Mouse (Mus musculus): ENCODE results near the gene Nmrk1. TPM values are rescaled to one million over a fixed set of nuclear protein-coding genes. Genes with fewer than 3 reads are reported as not detected.

Nmrk1 gene
- polyA plus RNA-seq, 1 experiment from 2014 or later, result 7.2 TPM

DNA sequence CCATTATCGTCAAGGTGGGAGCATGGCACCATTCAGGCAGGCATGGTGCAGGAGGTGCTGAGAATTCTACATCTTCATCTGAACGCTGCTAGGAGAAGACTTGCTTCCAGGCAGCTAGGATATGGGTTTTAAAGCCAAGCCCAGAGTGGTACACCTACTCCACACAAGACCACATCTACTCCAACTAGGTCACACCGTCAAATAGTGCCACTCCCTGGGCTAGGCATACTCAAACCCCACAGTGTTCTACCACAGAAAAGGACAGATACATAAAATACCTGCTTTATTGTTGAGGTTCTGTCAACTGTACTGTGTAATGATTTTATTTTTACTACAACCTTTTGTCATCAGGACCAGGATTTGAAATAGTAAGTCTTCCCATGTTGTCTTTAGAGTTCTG is 63.4 kb downstream of the Nmrk1 start:
- H3K9me3 ChIP-seq, result no peaks in the 10 kb centered on the region
- H3K4me1 ChIP-seq, result no peaks in the 10 kb centered on the region
- ATAC-seq (replicated peaks), result no peak
- H3K4me2 ChIP-seq, result no peak overlapping the region
- 94% methylated on average over 3 of the region's 3 CpGs for WGBS
- H3K9ac ChIP-seq, result no peak overlapping the region
- no peak overlapping the region for H3K27ac ChIP-seq
- no peaks in the 10 kb centered on the region for H3K27me3 ChIP-seq (replicated peaks)
- peaks cover 5% of the 10 kb centered on the region for H3K36me3 ChIP-seq (replicated peaks)
- H3K4me3 ChIP-seq, result no peak overlapping the region

DNA sequence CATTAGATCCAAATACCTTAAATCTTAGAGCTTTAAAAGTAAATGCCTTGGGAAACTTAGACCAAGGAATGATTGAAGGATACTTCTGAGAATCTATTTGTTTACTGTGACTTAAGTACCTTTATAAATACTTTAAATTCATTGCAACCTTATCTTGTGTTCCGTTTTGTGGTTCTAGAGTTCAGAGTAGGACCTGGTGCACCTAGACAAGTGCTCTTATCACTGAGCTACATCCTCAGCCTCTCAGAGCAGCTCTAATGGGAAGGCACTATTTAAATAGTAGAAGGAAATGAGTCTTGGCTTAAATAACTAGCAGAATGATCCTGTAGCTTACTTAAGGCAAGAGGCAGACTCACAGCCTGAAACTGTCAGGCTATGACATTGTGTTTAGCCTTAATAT is 63.8 kb downstream of the Nmrk1 start:
- no peak overlapping the region for H3K27ac ChIP-seq
- H3K9ac ChIP-seq, result no peak overlapping the region
- peaks cover 5% of the 10 kb centered on the region for H3K36me3 ChIP-seq (replicated peaks)
- no peak overlapping the region for H3K4me2 ChIP-seq
- H3K9me3 ChIP-seq, result no peaks in the 10 kb centered on the region
- H3K4me3 ChIP-seq, result no peak overlapping the region
- no peaks in the 10 kb centered on the region for H3K4me1 ChIP-seq
- no peaks in the 10 kb centered on the region for H3K27me3 ChIP-seq (replicated peaks)
- ATAC-seq (replicated peaks), result no peak
- 89% methylated on average over 1 of the region's 1 CpGs for WGBS

Other genes with a start within 250 kb of the Nmrk1 start
- gene Ostf1, start 127 bp upstream of the Nmrk1 start, polyA plus RNA-seq (2015; fragmentation: Nextera tagmentation; extraction: Ambion mirVana), result 37.2 and 42.4 TPM in 2 replicates
- 11.2 and 13.6 TPM in 2 replicates for gene Carnmt1, start 38.8 kb downstream of the Nmrk1 start, polyA plus RNA-seq (2015; fragmentation: Nextera tagmentation; extraction: Ambion mirVana)
- gene D030056L22Rik, start 81.2 kb downstream of the Nmrk1 start, polyA plus RNA-seq (2015; fragmentation: Nextera tagmentation; extraction: Ambion mirVana), result 45.7 and 50.8 TPM in 2 replicates
- 0.41 and 0.43 TPM in 2 replicates for gene Trpm6, start 118.0 kb downstream of the Nmrk1 start, polyA plus RNA-seq (2015; fragmentation: Nextera tagmentation; extraction: Ambion mirVana)

Data from midbrain, embryonic 15.5 days (tissue).